9 mouse cellular contexts compared by ENCODE assay signal in the genomic region with DNA sequence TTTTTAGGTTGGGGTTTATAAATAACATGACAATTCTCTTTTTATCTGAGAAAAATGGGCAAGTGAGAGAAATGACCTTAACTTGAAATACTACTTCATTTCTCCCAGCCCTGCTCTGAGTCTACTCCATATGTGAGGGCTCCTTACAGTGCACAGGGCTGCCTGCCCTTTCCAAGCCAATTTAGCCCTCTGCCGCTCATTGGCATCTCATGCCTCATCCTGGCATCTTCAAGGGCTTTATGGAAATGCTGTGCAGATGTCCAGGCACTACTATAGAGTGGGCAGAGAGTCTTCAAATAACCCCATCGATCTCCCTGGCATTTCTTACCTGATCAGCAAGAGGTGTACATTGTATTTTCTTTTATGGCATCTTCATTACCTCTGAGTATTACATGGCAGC.
"Had no signal": no experiment of that assay in that cellular context is flagged by ENCODE, and none has a peak within 500 bp of the region (broad histone marks: within the 10 kb centered on the region; RNA-seq: fewer than 3 reads in every experiment).

No protein-coding gene starts in this region.

- ATAC-seq: midbrain, embryonic 13.5 days; midbrain, embryonic 15.5 days had no signal

- DNase-seq: lung, embryonic 14.5 days; lung, postnatal 10 days; lung, postnatal 4 days; right cerebral cortex, postnatal 14 days; thymus, adult 2 months; thymus, postnatal 25 days; thymus, postnatal 4 days had no signal
